Mouse (Mus musculus): ENCODE data around the gene Gm49711.

Gene Gm49711

GRCm38 (mm10) chr16:92062832-92063231 lies 4.7 kb downstream of the Gm49711 start:
- 96% methylated on average over 1 of the region's 1 CpGs for WGBS

DNA sequence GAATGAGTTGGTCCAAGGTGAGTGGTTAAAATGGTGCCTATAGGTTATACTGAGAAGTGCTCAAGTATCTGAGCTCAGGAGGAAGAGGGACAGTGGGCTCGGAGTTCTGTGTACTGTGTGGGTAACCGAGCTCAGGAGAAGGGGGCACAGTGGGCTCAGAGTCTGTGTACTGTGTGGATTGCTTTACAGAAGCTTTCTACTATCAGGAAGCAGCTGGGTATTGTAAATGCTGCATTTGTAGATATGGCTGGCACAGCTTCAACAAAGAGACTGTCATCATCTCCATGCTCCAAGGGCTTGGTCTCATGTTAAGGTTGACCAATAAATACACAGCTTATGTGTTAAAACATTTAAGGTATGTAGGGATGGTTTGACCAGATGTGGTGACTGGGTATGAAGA lies 6.7 kb downstream of the Gm49711 start:
- 68% methylated on average over 2 of the region's 2 CpGs for WGBS

GRCm38 (mm10) chr16:92070338-92070737 lies 12.2 kb downstream of the Gm49711 start:
- 83% methylated on average over 8 of the region's 8 CpGs for WGBS

DNA sequence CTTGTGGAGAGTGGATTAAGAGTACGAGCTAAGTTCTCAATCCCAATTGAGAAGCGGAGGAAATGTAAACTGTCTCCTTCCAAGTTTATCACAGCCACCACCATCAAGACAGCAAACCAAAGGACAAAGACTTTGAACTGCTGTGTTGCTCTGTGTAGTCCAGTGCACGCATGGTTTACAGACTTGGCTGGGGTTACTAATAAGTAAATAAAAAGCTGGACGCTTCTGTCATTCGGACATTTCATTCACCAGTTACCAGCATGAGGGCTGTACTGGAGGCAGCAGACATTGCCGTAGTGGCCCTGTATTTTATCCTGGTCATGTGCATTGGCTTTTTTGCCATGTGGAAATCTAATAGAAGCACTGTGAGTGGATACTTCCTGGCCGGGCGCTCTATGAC lies 18.7 kb downstream of the Gm49711 start:
- WGBS: 96% methylated on average over 8 of the region's 8 CpGs

- WGBS: 56% methylated on average over 10 of the region's 10 CpGs
These were observed 25.8 kb downstream of the Gm49711 start for GRCm38 (mm10) chr16:92083771-92084453.

GRCm38 (mm10) chr16:92089225-92089624 lies 31.1 kb downstream of the Gm49711 start:
- WGBS: 52% methylated on average over 3 of the region's 3 CpGs

DNA sequence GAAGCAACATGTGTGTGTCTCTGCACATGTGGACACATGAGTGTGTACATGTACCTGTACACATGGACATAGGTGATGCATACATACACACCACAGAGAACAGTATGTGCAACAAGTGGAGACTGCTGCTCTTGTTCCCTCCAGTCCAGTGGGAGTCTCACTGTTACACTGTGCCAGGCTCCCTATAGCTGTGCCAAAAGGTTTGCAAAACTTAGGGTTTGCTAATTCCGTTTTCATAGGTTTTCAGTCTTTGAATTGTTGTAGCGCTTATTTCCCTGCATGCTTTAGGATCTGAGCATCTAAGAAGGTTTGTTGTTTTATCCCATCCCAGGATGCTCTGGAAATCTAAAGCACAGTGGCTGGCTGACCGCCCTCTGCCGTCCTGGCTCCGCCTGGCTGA lies 33.8 kb downstream of the Gm49711 start:
- WGBS: 64% methylated on average over 5 of the region's 5 CpGs

- 78% methylated on average over 10 of the region's 10 CpGs for WGBS
These were observed 40.4 kb downstream of the Gm49711 start for GRCm38 (mm10) chr16:92098351-92099051.

DNA sequence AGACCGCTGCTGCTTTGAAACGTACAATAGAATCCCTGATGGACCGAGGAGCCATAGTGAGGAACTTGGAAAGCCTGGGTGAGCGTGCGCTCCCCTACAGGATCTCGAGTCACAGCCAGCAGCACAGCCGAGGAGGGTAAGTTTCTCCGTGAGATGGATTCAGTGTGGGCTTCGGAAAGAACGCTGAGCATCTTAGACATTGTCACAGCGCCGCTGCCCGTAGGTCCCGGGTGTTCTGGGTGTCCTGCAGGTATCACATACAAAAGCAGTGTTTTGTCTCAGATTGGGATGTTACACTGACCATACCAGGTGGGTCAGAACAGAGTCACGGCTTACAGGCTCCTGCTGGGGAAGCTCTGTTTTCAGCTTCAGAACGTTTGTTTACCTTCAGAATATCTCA lies 41.5 kb downstream of the Gm49711 start:
- 65% methylated on average over 16 of the region's 16 CpGs for whole genome bisulfite sequencing

DNA sequence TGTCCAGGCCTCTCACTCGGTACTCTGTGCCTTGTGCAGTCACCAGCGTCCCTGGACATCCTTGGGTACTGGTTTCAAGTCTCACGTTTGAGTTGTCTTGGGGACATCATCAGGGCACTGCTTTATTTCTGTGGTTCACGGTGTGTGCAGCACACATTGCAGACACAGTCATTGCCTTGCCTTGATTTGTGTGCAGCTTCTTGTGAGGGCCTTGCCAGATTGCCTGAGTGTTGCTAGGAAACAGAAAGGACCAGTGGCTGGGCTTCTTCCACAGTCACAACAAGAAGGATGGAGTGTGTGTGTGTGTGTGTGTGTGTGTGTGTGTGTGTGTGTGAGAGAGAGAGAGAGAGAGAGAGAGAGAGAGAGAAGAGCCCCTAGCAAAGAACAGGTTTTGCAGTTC lies 42.0 kb downstream of the Gm49711 start:
- 49% methylated on average over 4 of the region's 4 CpGs for WGBS

DNA sequence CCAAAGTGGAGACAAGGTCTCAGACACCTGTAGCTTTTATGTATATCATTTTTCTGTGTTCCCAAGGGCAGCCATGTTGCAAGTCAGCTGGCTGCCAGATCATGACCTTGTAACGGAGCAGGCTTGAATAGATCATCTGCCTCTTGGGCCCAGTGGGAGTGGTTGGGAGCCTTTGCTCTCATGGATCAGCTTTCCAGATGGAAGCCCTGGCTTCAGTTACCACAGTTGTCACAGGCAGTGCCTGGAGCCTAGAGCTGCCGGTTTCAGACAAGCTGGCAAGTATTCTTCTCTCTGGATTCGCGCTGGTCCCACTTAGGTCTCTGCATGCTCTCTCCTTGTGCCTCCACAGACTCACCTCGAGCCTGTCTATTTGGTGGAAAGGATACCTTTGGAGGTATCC lies 44.0 kb downstream of the Gm49711 start:
- 67% methylated on average over 5 of the region's 5 CpGs for WGBS

GRCm38 (mm10) chr16:92102931-92103330 lies 44.8 kb downstream of the Gm49711 start:
- WGBS: 93% methylated on average over 7 of the region's 7 CpGs

DNA sequence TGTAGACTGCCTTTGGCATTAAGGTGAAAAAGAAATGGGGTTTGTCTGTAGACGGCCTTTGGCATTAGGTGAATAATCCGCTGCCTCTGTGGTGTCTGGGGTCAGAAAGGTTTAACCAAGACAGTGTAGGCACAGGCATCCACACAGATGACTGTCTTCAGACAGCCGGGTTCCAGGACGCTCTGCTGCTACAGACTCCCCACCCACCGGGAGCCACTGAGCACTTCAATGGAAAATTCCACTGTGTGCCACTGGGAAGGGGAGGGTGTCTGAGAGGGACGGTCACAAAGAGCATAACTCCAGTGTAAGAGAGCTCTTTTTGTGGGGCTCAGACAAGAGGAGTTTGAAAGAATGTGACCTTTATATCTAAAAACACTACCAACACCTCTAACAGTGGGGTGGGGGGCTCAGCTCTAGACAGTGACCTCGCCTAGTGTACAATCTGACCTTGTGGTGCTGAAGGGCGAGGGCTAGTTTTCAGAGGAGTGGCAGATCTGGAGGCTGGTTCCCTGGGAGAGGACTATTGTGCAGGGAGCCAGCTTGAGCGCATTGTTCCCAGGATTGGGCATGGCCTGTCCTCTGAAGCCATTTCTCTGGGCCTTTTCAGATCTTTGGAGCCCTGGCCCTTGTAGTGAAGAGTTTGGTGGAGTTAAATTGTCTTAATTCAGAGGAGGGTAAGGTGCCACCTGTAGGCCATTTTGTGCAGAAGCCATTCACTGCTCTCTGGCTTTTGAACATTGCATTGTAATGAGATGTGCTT lies 45.6 kb downstream of the Gm49711 start:
- 62% methylated on average over 9 of the region's 9 CpGs for WGBS

GRCm38 (mm10) chr16:92104332-92104590 lies 46.1 kb downstream of the Gm49711 start:
- WGBS: 60% methylated on average over 2 of the region's 2 CpGs

DNA sequence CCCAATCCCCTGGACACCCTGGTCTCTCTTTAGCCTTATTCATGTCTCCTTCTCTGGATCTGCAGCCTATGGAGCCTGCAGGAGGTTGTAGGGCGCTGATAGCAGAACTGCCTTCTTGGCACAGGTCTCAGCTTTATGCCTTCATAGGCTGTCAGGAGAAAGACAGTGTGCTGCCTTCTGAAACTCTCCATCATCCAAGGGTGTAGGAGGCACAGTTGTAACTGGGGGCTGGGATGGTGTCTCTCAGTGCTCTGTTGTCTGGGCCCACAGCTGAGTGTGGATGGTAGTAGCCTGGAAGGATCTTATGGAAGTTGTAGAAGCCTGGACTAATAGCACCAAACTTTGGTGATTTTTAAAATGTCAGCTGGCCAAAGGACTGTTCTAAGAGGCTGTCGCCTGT lies 46.8 kb downstream of the Gm49711 start:
- 83% methylated on average over 2 of the region's 2 CpGs for WGBS

DNA sequence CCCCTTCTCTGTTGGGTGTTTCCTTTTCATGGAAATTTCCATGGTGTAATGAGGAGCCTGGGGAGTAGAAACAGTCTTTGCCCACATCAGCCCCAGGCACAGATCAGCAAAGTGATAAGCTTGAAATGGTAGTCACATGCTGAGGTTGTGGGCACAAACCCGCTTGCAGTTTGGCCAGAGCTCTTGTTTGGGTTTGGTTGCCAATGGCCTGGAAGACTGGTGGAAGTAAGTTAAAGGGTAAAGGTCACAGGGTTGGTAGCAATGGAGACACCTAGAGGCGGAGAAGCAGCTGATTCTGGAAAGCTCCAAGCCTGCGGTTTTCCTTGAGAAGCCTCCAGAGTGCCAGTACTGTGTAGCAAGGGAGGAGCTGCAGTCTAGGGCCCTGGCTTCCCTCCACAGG lies 47.5 kb downstream of the Gm49711 start:
- 80% methylated on average over 3 of the region's 3 CpGs for WGBS

GRCm38 (mm10) chr16:92107346-92107745 lies 49.2 kb downstream of the Gm49711 start:
- 80% methylated on average over 5 of the region's 5 CpGs for WGBS

DNA sequence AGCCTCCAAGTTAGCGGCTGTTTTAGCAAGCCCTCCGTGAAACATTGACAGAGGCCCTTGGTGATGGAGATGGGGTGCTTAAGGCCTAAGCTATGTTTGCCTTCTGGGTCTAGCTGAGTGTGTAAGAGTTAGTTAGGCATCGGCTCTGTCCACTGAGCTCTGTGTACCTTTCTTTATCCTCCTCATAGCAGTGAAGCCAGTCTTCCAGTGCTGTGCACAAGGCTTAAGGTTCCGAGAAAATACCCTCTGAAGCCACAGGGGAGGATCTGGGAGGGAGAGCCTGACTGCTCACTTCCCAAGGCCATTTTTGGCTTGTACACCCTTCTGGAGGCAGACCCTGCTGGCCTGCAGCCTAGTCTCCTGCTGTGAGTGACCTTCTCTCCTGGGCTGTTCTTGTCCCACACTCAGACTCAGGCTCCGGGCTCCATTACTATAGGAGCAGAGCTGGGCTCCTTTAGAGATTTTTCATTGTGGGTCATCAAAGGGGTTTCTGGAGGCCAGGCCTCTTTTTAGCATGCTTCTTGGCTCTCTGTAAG lies 56.7 kb downstream of the Gm49711 start:
- 75% methylated on average over 5 of the region's 5 CpGs for WGBS

- 31% methylated on average over 20 of the region's 20 CpGs for WGBS
These were observed 57.7 kb downstream of the Gm49711 start for GRCm38 (mm10) chr16:92115611-92116421.

GRCm38 (mm10) chr16:92117337-92118209 lies 59.5 kb downstream of the Gm49711 start:
- WGBS: 62% methylated on average over 9 of the region's 9 CpGs

- WGBS: 69% methylated on average over 13 of the region's 13 CpGs
These were observed 60.9 kb downstream of the Gm49711 start for GRCm38 (mm10) chr16:92119013-92119515.

All from cerebral cortex, adult 2 months (tissue).